Mouse (Mus musculus) midbrain, embryonic 11.5 days (tissue): Measurements from ENCODE around the gene Clcn3. TPM values are rescaled to one million over a fixed set of nuclear protein-coding genes. Genes with fewer than 3 reads are reported as not detected.
A peak's percentile ranks its signal among the peaks of the same experiment; 100 is the strongest.

Experiments
- ATAC-seq: fragments of 200-750 bp; cut with Nextera tagmentation; 2 replicates; pipeline ENCODE4 v1.8.0; 2017; ENCODE audit warnings: moderate TSS enrichment, moderate library complexity; ENCODE audit not compliant: low FRiP score
- DNase-seq: peaks from one replicate; pipeline ENCODE4 v3.0.0; 2015; ENCODE audit warnings: low spot score; ENCODE audit errors: missing footprints
- H3K27ac ChIP-seq: fragments of 300-500 bp; sonication (generic); 2 replicates; pipeline ENCODE4 v1.5.1; 2014; ENCODE audit warnings: low read depth, low read length
- H3K27me3 ChIP-seq: fragments of 300-500 bp; sonication (generic); 2 replicates; pipeline ENCODE4 v1.6.1; 2014; ENCODE audit warnings: mild to moderate bottlenecking, low read length, moderate library complexity, mixed read lengths; ENCODE audit not compliant: control insufficient read depth, insufficient read depth
- H3K36me3 ChIP-seq: fragments of 300-500 bp; sonication (generic); 2 replicates; pipeline ENCODE4 v1.6.1; 2014; ENCODE audit warnings: mild to moderate bottlenecking, low read length, moderate library complexity, mixed read lengths; ENCODE audit not compliant: control insufficient read depth, insufficient read depth
- H3K4me1 ChIP-seq: fragments of 300-500 bp; sonication (generic); 2 replicates; pipeline ENCODE4 v1.6.1; 2014; ENCODE audit warnings: low read length; ENCODE audit not compliant: control insufficient read depth, insufficient read depth
- H3K4me2 ChIP-seq: fragments of 300-500 bp; sonication (generic); 2 replicates; pipeline ENCODE4 v1.6.1; 2014; ENCODE audit warnings: mild to moderate bottlenecking, moderate library complexity
- H3K4me3 ChIP-seq: fragments of 300-500 bp; sonication (generic); 2 replicates; pipeline ENCODE4 v1.5.1; 2014; ENCODE audit warnings: low read depth, low read length
- H3K9ac ChIP-seq: fragments of 300-500 bp; sonication (generic); 2 replicates; pipeline ENCODE4 v1.6.1; 2014; ENCODE audit warnings: low read length
- H3K9me3 ChIP-seq: fragments of 300-500 bp; sonication (generic); 2 replicates; pipeline ENCODE4 v1.6.1; 2016; ENCODE audit warnings: low read length; ENCODE audit not compliant: control insufficient read depth
- WGBS: fragments of 180-500 bp; shearing (Covaris S2); extraction: QIAGEN DNeasy Blood & Tissue Kit; methylation state at CpG from one replicate; pipeline ENCODE4 v1.1.7; 2014; 5-methylcytosine and 5-hydroxymethylcytosine counted together
- polyA plus RNA-seq: library from polyadenylated mRNA; unstranded; fragments of >200 nt; fragmentation: Nextera tagmentation; extraction: Ambion mirVana; gene quantifications from 2 replicates; pipeline ENCODE4 v1.2.1, GENCODE M21; 2014

Clcn3 gene
- polyA plus RNA-seq, 1 experiment from 2014 or later = 38.6 TPM

DNA sequence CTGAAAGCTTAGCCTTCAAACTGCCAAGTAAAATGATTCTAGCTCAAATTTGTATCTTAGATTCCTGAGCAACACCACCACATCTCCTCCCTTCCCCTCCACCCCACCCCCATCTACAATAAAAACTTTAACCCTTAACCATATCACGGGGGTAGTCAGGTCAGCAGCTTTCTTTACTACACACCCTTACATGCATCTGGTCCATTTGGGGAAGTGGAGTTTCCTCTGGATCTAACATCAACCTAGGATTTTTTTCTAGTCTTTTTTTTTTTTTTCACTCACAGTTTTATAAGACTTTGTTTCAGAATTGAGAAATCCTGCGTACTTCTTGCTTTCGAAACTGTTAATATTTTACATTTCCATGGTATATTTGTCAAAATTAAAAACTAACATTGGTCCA lies 20.3 kb downstream of the Clcn3 start:
- Histone ChIP-seq H3K36me3 (no peaks in the 10 kb centered on the region), H3K4me2 (no peak overlapping the region), H3K27ac (no peak overlapping the region), H3K4me3 (no peak overlapping the region), H3K27me3 (no peaks in the 10 kb centered on the region), H3K9ac (no peak overlapping the region), H3K4me1 (no peaks in the 10 kb centered on the region; the same call in 1 of the 2 replicates), H3K9me3 (no peaks in the 10 kb centered on the region)
- no peak for DNase-seq
- no peak for ATAC-seq
- 86% methylated on average over 3 of the region's 3 CpGs for WGBS

- 90% methylated on average over 7 of the region's 7 CpGs for WGBS
- Histone ChIP-seq H3K27me3 (no peaks in the 10 kb centered on the region), H3K9me3 (no peaks in the 10 kb centered on the region), H3K4me1 (peaks cover 4% of the 10 kb centered on the region), H3K36me3 (no peaks in the 10 kb centered on the region), H3K4me2 (no peak overlapping the region), H3K9ac (no peak overlapping the region), H3K4me3 (no peak overlapping the region), H3K27ac (no peak overlapping the region)
- DNase-seq (no peak), ATAC-seq (no peak)
Measured at GRCm38 (mm10) chr8:60956847-60957246, 26.3 kb downstream of the Clcn3 start.

- WGBS = under 1% methylated on average over 15 of the region's 15 CpGs
- Histone ChIP-seq H3K27ac (peak overlapping the region; percentile 88), H3K9ac (peak overlapping the region; percentile 25), H3K36me3 (no peaks in the 10 kb centered on the region), H3K4me1 (peaks cover 7% of the 10 kb centered on the region), H3K4me3 (peak overlapping the region; percentile 19), H3K4me2 (peak overlapping the region; percentile 35), H3K27me3 (no peaks in the 10 kb centered on the region), H3K9me3 (no peaks in the 10 kb centered on the region)
- ATAC-seq (peak; percentile 97), DNase-seq (peak; percentile 95)
Measured at GRCm38 (mm10) chr8:60954281-60955014, 28.7 kb downstream of the Clcn3 start.

DNA sequence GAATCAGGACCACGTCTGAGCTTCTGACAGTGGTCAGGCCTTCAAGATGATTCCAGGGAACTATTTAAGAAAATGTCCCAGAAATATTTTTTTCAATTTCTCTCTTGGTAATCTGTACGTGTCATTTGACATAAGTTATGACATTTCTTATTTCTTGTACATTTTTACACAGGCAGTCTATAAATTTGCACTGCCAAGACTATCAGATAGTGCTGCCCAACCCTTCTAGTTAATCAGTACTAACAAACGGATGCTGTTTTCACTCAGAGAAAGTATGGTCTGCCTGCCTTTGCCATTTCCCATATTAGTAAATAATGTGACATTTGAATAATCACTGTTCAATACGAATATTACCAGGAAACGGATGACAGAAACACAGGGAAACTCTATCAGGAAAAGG lies 30.3 kb downstream of the Clcn3 start:
- H3K27ac ChIP-seq = no peak overlapping the region
- no peak for DNase-seq
- H3K36me3 ChIP-seq = no peaks in the 10 kb centered on the region
- H3K9ac ChIP-seq = no peak overlapping the region
- H3K4me2 ChIP-seq = peak overlapping the region; percentile 34
- 52% methylated on average over 5 of the region's 5 CpGs for WGBS
- H3K4me1 ChIP-seq = peaks cover 7% of the 10 kb centered on the region
- H3K4me3 ChIP-seq = no peak overlapping the region; the same call in 1 of the 2 replicates
- no peak for ATAC-seq
- H3K27me3 ChIP-seq = no peaks in the 10 kb centered on the region
- H3K9me3 ChIP-seq = no peaks in the 10 kb centered on the region

- 97% methylated on average over 1 of the region's 1 CpGs for WGBS
Measured at GRCm38 (mm10) chr8:60951757-60952156, 31.3 kb downstream of the Clcn3 start.

GRCm38 (mm10) chr8:60951271-60951670 lies 31.8 kb downstream of the Clcn3 start:
- Histone ChIP-seq H3K4me3 (no peak overlapping the region), H3K36me3 (no peaks in the 10 kb centered on the region), H3K9me3 (no peaks in the 10 kb centered on the region), H3K9ac (no peak overlapping the region), H3K4me2 (no peak overlapping the region), H3K27me3 (no peaks in the 10 kb centered on the region), H3K4me1 (peaks cover 7% of the 10 kb centered on the region), H3K27ac (no peak overlapping the region)
- ATAC-seq = no peak
- WGBS = 71% methylated on average over 4 of the region's 4 CpGs
- DNase-seq = no peak

More at GRCm38 (mm10) chr8:60951757-60952156, 31.3 kb downstream of the Clcn3 start:
- Histone ChIP-seq H3K36me3 (no peaks in the 10 kb centered on the region), H3K27ac (no peak overlapping the region), H3K4me1 (peaks cover 7% of the 10 kb centered on the region), H3K4me3 (no peak overlapping the region), H3K9ac (no peak overlapping the region), H3K9me3 (no peaks in the 10 kb centered on the region), H3K4me2 (no peak overlapping the region), H3K27me3 (no peaks in the 10 kb centered on the region)
- DNase-seq (no peak), ATAC-seq (no peak)

DNA sequence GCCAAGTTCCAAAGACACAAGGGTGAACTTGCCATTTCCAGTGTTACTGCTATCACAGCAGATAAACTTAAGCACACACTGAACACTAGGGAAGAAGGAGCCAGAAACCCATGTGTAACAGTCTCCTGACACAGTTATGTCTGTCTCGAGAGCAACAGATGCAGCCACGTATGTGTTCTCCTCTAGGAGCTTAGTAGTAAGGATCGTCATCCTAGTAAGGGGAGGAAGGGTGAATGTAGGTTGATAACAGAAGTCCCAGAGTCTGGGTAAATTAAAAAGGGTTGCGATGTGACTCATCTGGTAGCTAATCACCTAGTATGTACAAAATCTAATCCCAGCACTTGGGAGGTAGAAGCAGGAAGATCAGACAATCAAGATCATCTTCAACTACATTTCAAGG lies 33.2 kb downstream of the Clcn3 start:
- no peaks in the 10 kb centered on the region for H3K27me3 ChIP-seq
- H3K9me3 ChIP-seq = no peaks in the 10 kb centered on the region
- H3K4me2 ChIP-seq = no peak overlapping the region
- H3K4me1 ChIP-seq = peaks cover 7% of the 10 kb centered on the region
- 74% methylated on average over 4 of the region's 4 CpGs for WGBS
- H3K9ac ChIP-seq = no peak overlapping the region
- H3K4me3 ChIP-seq = no peak overlapping the region
- no peak overlapping the region for H3K27ac ChIP-seq
- DNase-seq = no peak
- ATAC-seq = no peak
- no peaks in the 10 kb centered on the region for H3K36me3 ChIP-seq

GRCm38 (mm10) chr8:60947503-60947902 lies 35.6 kb downstream of the Clcn3 start:
- H3K4me3 ChIP-seq = no peak overlapping the region
- no peak for DNase-seq
- no peaks in the 10 kb centered on the region for H3K27me3 ChIP-seq
- H3K4me2 ChIP-seq = no peak overlapping the region
- H3K36me3 ChIP-seq = no peaks in the 10 kb centered on the region
- H3K9me3 ChIP-seq = no peaks in the 10 kb centered on the region
- H3K27ac ChIP-seq = no peak overlapping the region
- peaks cover 5% of the 10 kb centered on the region for H3K4me1 ChIP-seq
- H3K9ac ChIP-seq = no peak overlapping the region
- no peak for ATAC-seq

DNA sequence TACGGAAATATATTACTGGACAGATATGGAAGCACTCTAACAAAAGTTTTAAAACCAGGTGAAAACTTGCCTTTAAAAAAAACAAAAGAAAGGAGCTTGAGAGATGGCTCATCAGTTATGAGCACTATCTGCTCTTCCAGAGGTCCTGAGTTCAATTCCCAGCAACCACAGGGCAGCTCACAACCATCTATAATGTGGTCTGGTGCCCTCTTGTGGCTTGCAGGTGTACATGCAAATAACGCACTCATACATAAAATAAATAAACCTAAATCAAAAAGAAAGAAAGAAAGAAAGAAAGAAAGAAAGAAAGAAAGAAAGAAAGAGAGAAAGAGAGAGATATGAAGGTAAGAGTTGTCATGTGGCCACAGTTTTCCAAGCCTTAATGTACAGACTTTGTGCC lies 40.2 kb downstream of the Clcn3 start:
- Histone ChIP-seq H3K4me2 (no peak overlapping the region), H3K4me3 (no peak overlapping the region), H3K27ac (no peak overlapping the region), H3K4me1 (peaks cover 5% of the 10 kb centered on the region; the same call in 1 of the 2 replicates), H3K9ac (no peak overlapping the region), H3K36me3 (no peaks in the 10 kb centered on the region), H3K27me3 (no peaks in the 10 kb centered on the region), H3K9me3 (no peaks in the 10 kb centered on the region)
- DNase-seq (no peak), ATAC-seq (no peak)
- 94% methylated on average over 2 of the region's 2 CpGs for WGBS
